Mouse (Mus musculus): ENCODE results near the gene Spcs1.

The Spcs1 gene

DNA sequence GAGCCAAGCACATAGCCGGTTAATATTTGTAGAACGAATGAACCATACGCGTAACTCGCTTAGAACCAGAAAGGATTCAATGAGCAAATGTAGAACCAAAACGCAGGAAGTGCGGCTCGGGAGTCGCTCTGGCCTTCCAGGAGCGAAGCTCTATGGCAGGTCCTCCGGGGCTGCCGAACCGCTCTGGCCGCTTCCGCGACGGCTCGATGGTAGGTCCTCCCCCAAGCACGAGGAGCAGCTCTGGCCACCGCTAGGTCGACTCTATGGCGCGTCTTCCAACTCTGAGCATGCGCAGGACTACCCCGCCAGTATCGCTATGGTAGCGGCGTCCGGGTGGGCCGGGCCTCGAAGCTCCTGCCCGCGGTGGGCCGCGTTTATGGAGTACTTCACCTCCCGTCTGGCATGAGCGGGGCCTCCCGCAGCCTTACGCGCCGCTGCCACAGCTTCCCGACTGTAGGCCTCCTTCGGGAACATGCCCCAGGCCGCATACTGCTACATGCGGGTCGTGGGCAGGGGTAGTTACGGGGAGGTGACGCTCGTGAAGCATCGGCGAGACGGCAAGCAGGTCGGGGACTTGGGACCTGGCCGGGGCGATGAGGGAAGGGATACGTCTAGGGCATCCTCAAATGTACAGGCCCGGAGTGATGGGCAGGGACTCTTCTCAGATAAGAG is 50.2 kb downstream of the Spcs1 start, which contains the start of gene Nek4:
Nek4 (plus strand) TSS at position 224 of the 672 bp plus-strand sequence.
- DNase-seq (ENCODE audit: low spot score in 2 of 2): peak; percentile 95

DNA sequence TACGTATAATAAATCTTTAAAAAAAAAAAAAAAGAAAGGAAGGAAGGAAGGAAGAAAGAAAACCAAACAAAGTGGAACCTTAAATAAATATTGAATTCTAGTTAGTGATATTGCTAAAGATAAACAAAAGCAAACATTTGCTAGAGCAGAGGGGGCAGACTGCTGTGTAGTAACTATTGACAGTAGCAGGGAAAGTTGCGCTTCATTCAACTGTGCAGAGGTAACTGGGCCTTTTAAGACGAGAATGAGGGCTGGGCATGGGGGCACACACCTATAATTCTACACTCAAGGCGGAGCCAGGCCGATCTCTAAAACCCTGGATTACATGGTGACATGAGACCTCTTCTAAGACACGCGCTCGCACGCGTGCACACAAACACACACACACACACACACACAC is 51.5 kb downstream of the Spcs1 start:
- no peak for DNase-seq (ENCODE audit: low spot score in 2 of 2)

Measured in frontal cortex, postnatal 14 days (tissue).